Mouse (Mus musculus) olfactory bulb, adult 2 months (tissue): ENCODE measurements around the gene Rel. TPM values are rescaled to one million over a fixed set of nuclear protein-coding genes. Genes with fewer than 3 reads are reported as not detected.
"Not testable (repeated sequence)": the region's sequence is repeated elsewhere in the genome, so short reads cannot be mapped to it uniquely, and the experiment has no call there.

Experiments used
- H3K27ac ChIP-seq: fragments of 200-500 bp; 2 replicates; pipeline ENCODE4 v1.5.1; 2012; ENCODE audit warnings: low read depth, low read length; ENCODE audit not compliant: insufficient read depth
- H3K4me1 ChIP-seq: fragments of 200-500 bp; 2 replicates; pipeline ENCODE4 v1.6.1; 2012; ENCODE audit warnings: low read length; ENCODE audit not compliant: control insufficient read depth, insufficient read depth
- H3K4me3 ChIP-seq: fragments of 200-500 bp; 2 replicates; pipeline ENCODE4 v1.5.1; 2012; ENCODE audit warnings: mild to moderate bottlenecking, low read depth, low read length, moderate library complexity; ENCODE audit not compliant: insufficient read depth
- CTCF ChIP-seq: fragments of 200-500 bp; IDR thresholded peaks from 2 replicates; pipeline ENCODE4 v1.5.1; 2012; ENCODE audit warnings: low read depth, mild to moderate bottlenecking, low read length, moderate library complexity; ENCODE audit not compliant: insufficient read depth
- POLR2A ChIP-seq: fragments of 200-500 bp; IDR thresholded peaks from 2 replicates; pipeline ENCODE4 v1.6.1; 2012; ENCODE audit warnings: mild to moderate bottlenecking, low read depth, low read length, moderate library complexity; ENCODE audit not compliant: insufficient read depth
- WGBS: fragments of 180-500 bp; shearing (Covaris S2); methylation state at CpG from one replicate; pipeline ENCODE4 v1.1.7; 2018; 5-methylcytosine and 5-hydroxymethylcytosine counted together
- polyA plus RNA-seq: library from polyadenylated mRNA; stranded (reverse); fragments of >200 nt; gene quantifications from 2 replicates; pipeline ENCODE4 v1.2.4, GENCODE M21; 2012; ENCODE audit warnings: low replicate concordance; ENCODE audit not compliant: missing spikeins, insufficient read depth, insufficient read length

Gene Rel
- polyA plus RNA-seq, 1 experiment: not detected

- TF ChIP-seq CTCF (no peak), POLR2A (no peak)
- WGBS: 93% methylated on average over 3 of the region's 3 CpGs
- Histone ChIP-seq H3K4me1 (no peaks in the 10 kb centered on the region), H3K4me3 (no peak overlapping the region), H3K27ac (no peak overlapping the region)
These were observed 11.3 kb upstream of the Rel start for GRCm38 (mm10) chr11:23782038-23782437.

DNA sequence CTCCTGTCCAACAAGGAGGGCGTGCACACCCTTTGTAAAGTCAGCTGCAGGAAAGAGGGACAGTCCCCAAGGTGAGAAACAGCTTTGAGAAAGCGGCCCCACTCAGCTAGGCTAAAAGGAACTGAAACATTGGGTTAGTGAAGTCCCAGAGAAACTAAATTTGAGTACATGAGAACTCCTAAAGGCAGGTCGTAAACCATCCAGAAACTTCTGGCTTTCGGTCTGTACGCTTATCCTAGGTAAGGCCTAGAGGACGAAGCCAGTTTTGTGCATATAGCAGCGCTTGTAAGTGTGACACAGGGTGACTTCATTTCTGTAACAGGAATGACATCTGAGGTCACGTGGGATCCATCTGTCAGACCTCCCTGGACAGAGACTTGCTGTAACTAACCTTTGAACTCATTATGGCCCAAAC, 8.0 kb upstream of the Rel start:
- no peaks in the 10 kb centered on the region for H3K4me1 ChIP-seq
- 91% methylated on average over 8 of the region's 8 CpGs for WGBS
- TF ChIP-seq CTCF: no peak
- TF ChIP-seq POLR2A: no peak
- H3K4me3 ChIP-seq: no peak overlapping the region
- no peak overlapping the region for H3K27ac ChIP-seq

DNA sequence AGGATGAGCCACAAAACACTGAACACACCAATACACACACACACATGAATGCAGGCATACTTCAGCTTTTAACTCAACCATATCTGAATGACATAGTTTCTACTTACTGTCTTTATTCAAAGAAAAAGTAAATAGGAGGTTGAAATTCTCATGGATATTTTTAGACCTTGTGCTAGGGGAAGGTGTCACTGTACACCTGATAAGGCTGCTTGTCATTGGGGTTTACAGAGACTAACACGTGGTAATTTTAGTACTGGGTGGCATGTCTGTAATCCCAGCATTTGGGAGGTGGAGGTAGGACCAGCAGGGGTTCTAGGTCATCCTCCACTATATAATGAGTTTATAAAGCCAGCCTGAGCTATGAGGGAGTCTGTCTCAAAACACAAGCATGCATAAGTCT, 1.7 kb upstream of the Rel start:
- Histone ChIP-seq H3K27ac (no peak overlapping the region), H3K4me3 (no peak overlapping the region), H3K4me1 (no peaks in the 10 kb centered on the region)
- no peak for TF ChIP-seq CTCF
- TF ChIP-seq POLR2A: no peak
- 60% methylated on average over 1 of the region's 1 CpGs for whole genome bisulfite sequencing

DNA sequence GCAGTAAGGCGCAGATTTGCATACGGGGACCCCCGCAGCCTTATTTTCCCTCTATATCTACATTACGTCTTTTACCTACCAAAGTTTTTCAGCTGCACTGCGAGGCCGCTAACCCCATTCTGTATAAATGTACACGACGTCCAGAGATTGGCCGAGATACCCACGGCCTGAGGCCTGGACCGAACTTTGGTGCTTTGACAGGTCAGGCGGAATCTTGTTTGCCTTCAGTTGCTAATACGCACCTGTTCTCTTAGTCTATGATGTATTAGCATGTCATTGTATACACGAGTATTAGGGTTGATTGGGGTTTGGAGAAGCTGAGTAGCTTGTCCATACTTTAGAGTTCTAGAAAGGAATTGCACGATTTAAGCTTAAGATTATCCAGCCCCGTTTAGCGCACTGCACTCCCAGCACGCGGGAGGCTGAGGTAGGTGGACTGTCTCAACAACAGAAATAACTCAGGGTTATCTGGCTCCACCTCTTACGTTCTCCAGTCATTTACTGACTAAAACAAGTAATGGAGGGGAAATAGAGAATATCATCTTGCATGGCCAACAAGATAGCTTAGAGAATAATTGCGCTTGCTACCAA, 832 bp upstream of the Rel start:
- H3K4me1 ChIP-seq: no peaks in the 10 kb centered on the region
- TF ChIP-seq CTCF (no peak), POLR2A (no peak)
- WGBS: 8% methylated on average over 21 of the region's 21 CpGs
- peak overlapping the region; percentile 81; the same call in 1 of the 2 replicates for H3K27ac ChIP-seq
- peak overlapping the region; percentile 91 for H3K4me3 ChIP-seq

DNA sequence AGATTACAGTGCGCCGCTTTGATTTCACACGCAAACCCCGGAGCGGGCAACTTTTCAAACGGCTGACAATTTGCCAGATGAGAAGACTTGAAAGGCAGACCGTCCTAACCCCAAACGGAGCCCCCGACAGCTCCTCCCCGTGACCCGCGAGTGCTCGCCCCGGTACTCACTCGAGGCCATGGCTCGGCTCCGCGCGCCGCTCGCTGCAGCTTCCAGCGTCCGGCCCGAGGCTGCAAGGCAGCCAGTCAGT, 335 bp downstream of the Rel start:
- under 1% methylated on average over 24 of the region's 24 CpGs for WGBS
- Histone ChIP-seq H3K4me3 (peak overlapping the region; percentile 91), H3K27ac (peak overlapping the region; percentile 84), H3K4me1 (no peaks in the 10 kb centered on the region)
- TF ChIP-seq POLR2A: no peak
- TF ChIP-seq CTCF: no peak

DNA sequence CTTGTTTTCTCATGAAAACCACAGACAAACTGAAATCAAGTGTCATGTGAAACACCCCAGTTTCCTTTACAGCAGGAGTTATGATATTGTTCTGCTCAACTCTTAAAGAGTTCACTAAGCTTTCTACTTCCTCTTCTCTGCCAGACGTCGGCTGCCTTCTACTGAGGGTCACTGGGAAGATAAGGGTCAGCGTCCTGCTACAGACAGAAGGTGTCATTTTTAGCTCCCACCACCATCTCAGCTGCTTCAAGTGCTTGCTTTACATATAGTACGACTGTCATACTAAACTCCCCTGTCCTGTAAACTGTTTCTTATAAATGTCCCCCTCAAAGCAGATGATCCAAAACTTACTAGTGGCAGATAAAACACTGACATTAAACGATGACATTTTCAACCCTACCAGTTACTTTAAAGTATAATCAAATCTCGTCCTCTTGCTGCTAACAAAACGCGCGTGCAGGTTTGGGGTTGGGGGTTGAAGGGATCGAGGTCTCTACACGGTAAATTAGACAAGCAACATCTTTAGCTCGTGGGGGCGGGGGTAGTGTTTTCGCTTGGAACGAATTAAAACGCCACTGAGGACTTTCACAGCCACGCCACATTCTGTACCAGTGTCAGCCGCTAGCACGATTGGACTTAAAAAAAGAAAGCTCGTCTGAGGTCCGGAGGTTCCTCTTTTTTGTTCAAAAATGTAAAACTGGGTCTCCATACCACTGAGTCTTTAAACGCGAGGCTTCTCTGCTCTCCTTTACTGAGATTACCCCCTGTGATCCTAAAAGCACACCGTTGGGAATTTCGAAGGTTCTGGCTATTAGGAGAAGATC, 872 bp downstream of the Rel start:
- Histone ChIP-seq H3K4me1 (no peaks in the 10 kb centered on the region), H3K27ac (peak overlapping the region; percentile 84), H3K4me3 (peak overlapping the region; percentile 91)
- TF ChIP-seq CTCF (no peak), POLR2A (no peak)
- 2% methylated on average over 25 of the region's 25 CpGs for WGBS

DNA sequence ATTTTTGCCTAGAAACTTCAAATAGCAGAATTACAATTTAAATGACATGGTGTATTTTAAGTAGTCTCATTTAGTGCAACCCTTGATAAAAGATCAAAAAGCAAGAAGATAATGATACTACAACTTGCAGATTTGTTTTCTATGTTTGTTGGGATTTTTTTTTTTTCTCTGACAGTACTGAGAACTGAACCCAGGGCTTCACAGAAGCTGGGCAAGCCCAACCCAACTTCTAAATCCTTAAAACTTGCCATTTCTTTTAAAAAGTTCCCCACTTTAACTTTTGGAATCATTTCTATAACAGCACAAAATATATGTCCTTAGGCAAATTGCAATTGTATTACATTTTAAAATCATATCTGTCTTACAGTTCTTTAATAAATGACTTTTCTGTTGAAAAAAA, 1.7 kb downstream of the Rel start:
- TF ChIP-seq POLR2A (no peak), CTCF (no peak)
- Histone ChIP-seq H3K4me1 (no peaks in the 10 kb centered on the region), H3K4me3 (no peak overlapping the region)

GRCm38 (mm10) chr11:23767928-23768327, 2.8 kb downstream of the Rel start:
- TF ChIP-seq CTCF (no peak), POLR2A (no peak)
- Histone ChIP-seq H3K4me1 (no peaks in the 10 kb centered on the region), H3K4me3 (no peak overlapping the region), H3K27ac (no peak overlapping the region)
- 91% methylated on average over 1 of the region's 1 CpGs for WGBS

More for the DNA sequence above, 1.7 kb downstream of the Rel start:
- H3K27ac ChIP-seq: no peak overlapping the region

GRCm38 (mm10) chr11:23767369-23767768, 3.4 kb downstream of the Rel start:
- H3K27ac ChIP-seq: not testable (repeated sequence)
- WGBS: 92% methylated on average over 5 of the region's 5 CpGs

More at GRCm38 (mm10) chr11:23767369-23767768, 3.4 kb downstream of the Rel start:
- not testable (repeated sequence) for H3K4me3 ChIP-seq, H3K4me1 ChIP-seq
